22 mouse cellular contexts compared by ENCODE assay signal in the genomic region with DNA sequence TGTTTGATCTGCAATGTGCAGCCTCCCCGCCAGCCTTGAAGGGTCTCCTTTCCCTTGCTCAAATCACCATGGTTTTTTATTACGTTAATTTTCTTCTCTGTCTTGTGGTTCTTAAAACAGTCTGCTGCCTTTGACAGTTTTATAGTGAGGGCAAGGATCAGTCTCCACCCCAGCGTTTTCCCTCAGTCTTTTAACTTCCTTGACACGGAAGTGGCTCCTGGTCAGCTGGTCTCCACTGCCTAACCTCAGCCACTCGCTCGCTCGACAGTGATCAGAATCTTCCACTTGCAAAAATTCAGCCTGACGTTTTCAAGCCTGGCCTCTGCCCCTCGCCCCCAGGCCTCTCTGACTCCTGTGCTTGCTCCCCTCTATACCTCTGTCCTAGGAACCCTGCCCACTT. TPM values are rescaled to one million over a fixed set of nuclear protein-coding genes. Genes with fewer than 3 reads are reported as not detected.
DNase-seq lines count a peak whose midpoint lies in the region; ATAC-seq and TF ChIP-seq lines count a peak whose summit lies in the region.
"Had no signal": no experiment of that assay in that cellular context is flagged by ENCODE, and none has a peak within 500 bp of the region (broad histone marks: within the 10 kb centered on the region; RNA-seq: fewer than 3 reads in every experiment).

No protein-coding gene starts in this region.

- WGBS in kidney, postnatal 0 days, result 9% methylated on average over 9 of the region's 9 CpGs

- no peaks in the 10 kb centered on the region for H3K9me3 ChIP-seq in kidney, postnatal 0 days (replicated peaks; ENCODE audit: low read length)
- H3K9me3 ChIP-seq: embryonic facial prominence, embryonic 12.5 days; hindbrain, embryonic 15.5 days; limb, embryonic 13.5 days; liver, embryonic 15.5 days had no signal

- H3K27me3 ChIP-seq in kidney, postnatal 0 days (ENCODE audit: insufficient read depth, low read length), result no peaks in the 10 kb centered on the region
- H3K27me3 ChIP-seq: embryonic facial prominence, embryonic 12.5 days; hindbrain, embryonic 15.5 days; limb, embryonic 13.5 days; liver, embryonic 15.5 days had no signal

- peaks cover 10% of the 10 kb centered on the region; the same call in 1 of the 2 replicates for H3K4me1 ChIP-seq in kidney, postnatal 0 days (replicated peaks; ENCODE audit: insufficient read depth, low read length)

- TF ChIP-seq CTCF in kidney, postnatal 0 days (IDR thresholded peaks at IDR 0.05; ENCODE audit: low read depth), result no peak

- H3K36me3 ChIP-seq in kidney, postnatal 0 days (ENCODE audit: insufficient read depth, low read length), result no peaks in the 10 kb centered on the region
- H3K36me3 ChIP-seq: embryonic facial prominence, embryonic 12.5 days; G1E; hindbrain, embryonic 15.5 days; limb, embryonic 13.5 days; liver, embryonic 15.5 days had no signal

- 0 out of 2 replicates have a peak, but pooled peaks have one; percentile 32 for ATAC-seq in granulocyte monocyte progenitor cell, adult 5-6 weeks (replicated peaks; ENCODE audit: poor library complexity, severe bottlenecking)
- peak; percentile 76 for ATAC-seq in kidney, postnatal 0 days (replicated peaks; ENCODE audit: low FRiP score, low read depth)
- ATAC-seq in megakaryocyte progenitor cell, adult 5-6 weeks (replicated peaks; ENCODE audit: poor library complexity), result peak; percentile 25; the same call in 1 of the 2 replicates

- H3K4me2 ChIP-seq in kidney, postnatal 0 days (ENCODE audit: low read length), result peak overlapping the region; percentile 19
- H3K4me2 ChIP-seq: embryonic facial prominence, embryonic 12.5 days; hindbrain, embryonic 15.5 days; limb, embryonic 13.5 days; liver, embryonic 15.5 days had no signal

- H3K9ac ChIP-seq in kidney, postnatal 0 days (ENCODE audit: low read depth, low read length), result no peak overlapping the region
- H3K9ac ChIP-seq: embryonic facial prominence, embryonic 12.5 days; hindbrain, embryonic 15.5 days; limb, embryonic 13.5 days; liver, embryonic 15.5 days had no signal

- peak overlapping the region; percentile 47; the same call in 1 of the 2 replicates for H3K27ac ChIP-seq in kidney, postnatal 0 days
- H3K27ac ChIP-seq: hindbrain, embryonic 15.5 days; limb, embryonic 13.5 days; liver, embryonic 15.5 days had no signal

- peak; percentile 49 for DNase-seq in embryo, embryonic 10.5 days (ENCODE audit: low spot score)
- DNase-seq in kidney, postnatal 0 days (ENCODE audit: low spot score), result peak; percentile 90
- DNase-seq in urinary bladder, postnatal 36 days (ENCODE audit: low spot score in 2 of 2), result no peak
- DNase-seq in cerebellum, postnatal 36 days, result no peak
- no peak for DNase-seq in cerebellum, postnatal 4 days (ENCODE audit: low spot score in 2 of 2)
- DNase-seq: adrenal gland, adult 2 months; cerebellum, adult 11-12 months; gastrocnemius, postnatal 10 days; lung, postnatal 14 days; right cerebral cortex, postnatal 14 days; thymus, adult 18-20 months had no signal

- no peak overlapping the region for H3K4me3 ChIP-seq in kidney, postnatal 0 days (replicated peaks; ENCODE audit: low read depth, low read length)
- H3K4me3 ChIP-seq: embryonic facial prominence, embryonic 12.5 days; hindbrain, embryonic 15.5 days; limb, embryonic 13.5 days; liver, embryonic 15.5 days; myocyte had no signal

RNA-seq across cellular contexts. Expression of a gene that starts 10.4 kb away (rescaled TPM):
- total RNA-seq in granulocyte monocyte progenitor cell, adult 5-6 weeks (2014; fragmentation: Nextera tagmentation), result not detected in 2 replicates
- total RNA-seq in granulocyte monocyte progenitor cell, adult 5-6 weeks (2017), result not detected in 2 replicates
- polyA plus RNA-seq in kidney, postnatal 0 days (2015; fragmentation: Nextera tagmentation; extraction: Ambion mirVana), result 0.36 and 0.38 TPM in 2 replicates
- not detected in 2 replicates for total RNA-seq in megakaryocyte progenitor cell, adult 5-6 weeks (2015)
- not detected in 2 replicates for total RNA-seq in megakaryocyte progenitor cell, adult 5-6 weeks (2017)
- total RNA-seq: gastrocnemius, postnatal 10 days; layer of hippocampus, postnatal 14 days had no signal
- polyA plus RNA-seq: G1E; heart, postnatal 0 days; limb, embryonic 13.5 days had no signal

RNA-seq across cellular contexts. Expression of a gene that starts 17.1 kb away (rescaled TPM):
- total RNA-seq in granulocyte monocyte progenitor cell, adult 5-6 weeks (2014; fragmentation: Nextera tagmentation), result not detected in 2 replicates
- total RNA-seq in granulocyte monocyte progenitor cell, adult 5-6 weeks (2017), result not detected in 2 replicates
- polyA plus RNA-seq in kidney, postnatal 0 days (2015; fragmentation: Nextera tagmentation; extraction: Ambion mirVana), result 4.1 and 4.8 TPM in 2 replicates
- not detected in 2 replicates for total RNA-seq in megakaryocyte progenitor cell, adult 5-6 weeks (2015)
- not detected in 2 replicates for total RNA-seq in megakaryocyte progenitor cell, adult 5-6 weeks (2017)
- total RNA-seq: adrenal gland, adult 2 months; gastrocnemius, postnatal 10 days; heart, adult 8-10 months; layer of hippocampus, postnatal 14 days had no signal
- polyA plus RNA-seq: G1E; heart, postnatal 0 days; myocyte had no signal

RNA-seq across cellular contexts. Expression of a gene that starts 39.4 kb away (rescaled TPM):
- total RNA-seq in granulocyte monocyte progenitor cell, adult 5-6 weeks (2014; fragmentation: Nextera tagmentation), result 4.8 and 6.4 TPM in 2 replicates
- 2.3 and 4.2 TPM in 2 replicates for total RNA-seq in granulocyte monocyte progenitor cell, adult 5-6 weeks (2017)
- 59.9 and 61.2 TPM in 2 replicates for polyA plus RNA-seq in kidney, postnatal 0 days (2015; fragmentation: Nextera tagmentation; extraction: Ambion mirVana)
- 4.9 and 6.3 TPM in 2 replicates for total RNA-seq in megakaryocyte progenitor cell, adult 5-6 weeks (2015)
- total RNA-seq in megakaryocyte progenitor cell, adult 5-6 weeks (2017), result 3.5 and 5.9 TPM in 2 replicates
- total RNA-seq: G1E had no signal
- polyA plus RNA-seq: G1E had no signal

Comparison
In these comparisons a context has a peak if more than half of its experiments do, and no peak if none do; other contexts are left out.
1. DNase-seq: peak in embryo, embryonic 10.5 days (single experiment) and kidney, postnatal 0 days (single experiment); none in urinary bladder, postnatal 36 days (0 of 2), cerebellum, postnatal 36 days (0 of 2) and cerebellum, postnatal 4 days (0 of 2).
2. ATAC-seq: peak in every context shown above with its lines; median percentile 76 in kidney, postnatal 0 days; 32 in granulocyte monocyte progenitor cell, adult 5-6 weeks; 25 in megakaryocyte progenitor cell, adult 5-6 weeks.